Mouse (Mus musculus): ENCODE data around the gene Armc12. TPM values are rescaled to one million over a fixed set of nuclear protein-coding genes. Genes with fewer than 3 reads are reported as not detected.

Gene Armc12
- polyA plus RNA-seq, 1 experiment from 2014 or later, result not detected

DNA sequence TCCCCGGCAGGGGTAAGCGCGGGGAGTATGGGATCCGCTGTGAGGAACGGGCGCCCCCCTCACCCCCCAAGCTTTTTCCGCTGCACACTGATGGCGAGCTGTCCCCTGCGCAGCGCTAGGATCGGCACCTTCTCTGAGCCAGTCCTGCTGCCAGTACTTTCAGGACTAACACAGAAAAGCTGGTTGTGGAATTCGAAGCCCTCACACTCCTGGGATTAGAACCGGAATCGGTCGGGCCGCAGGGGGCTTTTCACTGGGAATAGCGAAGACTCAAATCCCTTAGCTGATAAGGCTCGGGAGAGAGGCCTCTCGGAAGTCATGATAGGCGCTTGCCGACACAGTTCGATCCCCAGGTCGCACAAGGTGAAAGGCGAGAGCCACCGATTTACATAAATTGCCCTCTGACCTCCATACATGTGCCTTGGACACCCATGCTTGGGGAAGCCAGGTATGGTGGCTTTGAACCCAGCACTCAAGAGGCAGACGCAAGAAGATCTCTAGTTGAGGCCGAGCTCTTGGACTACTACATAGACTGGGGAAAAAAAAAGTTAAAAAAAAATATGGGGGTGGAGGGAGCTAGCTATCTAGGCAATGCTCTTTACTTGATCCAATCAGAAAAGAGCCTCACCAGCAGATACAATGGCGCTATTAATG is 7.1 kb upstream of the Armc12 start:
- Histone ChIP-seq H3K4me3 (ENCODE audit: low read depth, low read length) (peak overlapping the region; percentile 69), H3K4me2 (peak overlapping the region; percentile 100), H3K27ac (ENCODE audit: low read depth) (peak overlapping the region; percentile 72; the same call in 1 of the 2 replicates), H3K36me3 (ENCODE audit: insufficient read depth) (no peaks in the 10 kb centered on the region), H3K9ac (peak overlapping the region; percentile 62), H3K4me1 (ENCODE audit: insufficient read depth) (0 out of 2 replicates have a peak, but pooled peaks cover 6% of the 10 kb centered on the region), H3K9me3 (ENCODE audit: low read depth, low read length) (no peaks in the 10 kb centered on the region), H3K27me3 (ENCODE audit: insufficient read depth, low read length) (no peaks in the 10 kb centered on the region)
- 9% methylated on average over 28 of the region's 28 CpGs for WGBS
- peak; percentile 57 for ATAC-seq (ENCODE audit: insufficient read depth)
- TF ChIP-seq CTCF (IDR thresholded peaks at IDR 0.05; ENCODE audit: low read depth), result no peak
- no peak for DNase-seq

DNA sequence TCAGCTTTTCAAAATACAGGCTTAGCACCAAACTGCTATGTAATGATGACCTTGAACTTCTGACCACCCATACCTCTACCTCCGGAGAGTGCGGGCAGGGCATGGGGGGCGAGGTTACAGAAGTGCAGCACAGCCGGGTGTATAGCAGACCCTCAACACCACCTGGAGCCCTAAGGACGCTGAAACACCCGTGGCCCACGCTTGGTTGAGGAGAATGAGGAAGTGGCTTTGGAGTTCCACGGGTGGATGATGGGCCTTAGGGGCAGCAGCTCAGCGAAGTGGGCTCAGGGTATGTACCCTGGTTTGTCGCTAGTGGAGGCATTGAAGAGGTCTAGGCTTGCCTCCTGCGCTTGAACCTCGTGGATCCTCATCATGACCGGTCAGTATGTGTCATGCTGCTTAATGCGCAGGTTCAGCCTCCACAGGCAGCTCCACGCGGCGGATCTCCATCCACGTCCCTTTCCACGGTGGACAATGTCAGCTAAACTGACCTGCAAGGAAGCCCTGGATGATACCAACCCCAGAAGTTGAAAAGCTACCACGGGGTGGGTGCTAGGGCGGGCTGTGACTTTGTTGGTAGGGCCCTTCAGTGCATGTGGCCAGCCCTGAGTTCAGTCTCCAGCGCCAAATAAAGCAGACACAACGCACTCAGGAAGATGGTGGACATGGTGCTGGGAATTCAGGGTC is 6.5 kb upstream of the Armc12 start:
- TF ChIP-seq CTCF (IDR thresholded peaks at IDR 0.05; ENCODE audit: low read depth), result no peak
- 81% methylated on average over 23 of the region's 23 CpGs for WGBS
- DNase-seq (no peak), ATAC-seq (ENCODE audit: insufficient read depth) (no peak)
- Histone ChIP-seq H3K27me3 (ENCODE audit: insufficient read depth, low read length) (no peaks in the 10 kb centered on the region), H3K9ac (no peak overlapping the region), H3K4me3 (ENCODE audit: low read depth, low read length) (no peak overlapping the region), H3K36me3 (ENCODE audit: insufficient read depth) (no peaks in the 10 kb centered on the region), H3K9me3 (ENCODE audit: low read depth, low read length) (no peaks in the 10 kb centered on the region), H3K4me1 (ENCODE audit: insufficient read depth) (0 out of 2 replicates have a peak, but pooled peaks cover 6% of the 10 kb centered on the region), H3K4me2 (peak overlapping the region; percentile 100), H3K27ac (ENCODE audit: low read depth) (no peak overlapping the region)

DNA sequence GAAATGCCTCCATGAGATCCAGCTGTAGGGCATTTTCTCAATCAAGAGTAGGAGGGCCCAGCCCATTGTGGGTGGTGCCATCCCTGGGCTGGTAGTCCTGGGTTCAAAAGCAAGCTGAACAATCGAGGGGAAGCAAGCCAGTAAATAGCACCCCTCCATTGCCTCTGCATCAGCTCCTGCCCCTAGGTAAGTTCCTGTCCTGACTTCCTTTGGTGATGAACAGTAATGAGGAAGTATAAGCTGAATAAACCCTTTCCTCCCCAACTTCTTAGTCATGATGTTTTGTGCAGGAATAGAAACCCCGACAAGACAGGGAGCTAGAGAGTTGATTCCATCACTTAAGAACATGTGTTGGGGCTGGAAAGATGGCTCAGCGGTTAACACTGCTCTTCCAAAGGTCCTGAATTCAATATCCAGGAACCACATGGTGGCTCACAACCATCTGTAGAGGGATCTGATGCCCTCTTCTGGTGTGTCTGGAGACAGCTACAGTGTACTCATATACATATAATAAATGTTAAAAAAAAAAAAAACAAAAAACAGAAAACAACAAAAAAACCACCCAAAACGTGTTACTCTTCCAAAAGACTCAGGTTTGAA is 5.7 kb upstream of the Armc12 start:
- 0 out of 2 replicates have a peak, but pooled peaks cover 6% of the 10 kb centered on the region for H3K4me1 ChIP-seq (ENCODE audit: insufficient read depth)
- H3K4me3 ChIP-seq (ENCODE audit: low read depth, low read length), result no peak overlapping the region
- H3K9me3 ChIP-seq (ENCODE audit: low read depth, low read length), result no peaks in the 10 kb centered on the region
- no peaks in the 10 kb centered on the region for H3K36me3 ChIP-seq (ENCODE audit: insufficient read depth)
- H3K4me2 ChIP-seq, result no peak overlapping the region
- no peak for ATAC-seq (ENCODE audit: insufficient read depth)
- H3K27ac ChIP-seq (ENCODE audit: low read depth), result no peak overlapping the region
- H3K9ac ChIP-seq, result no peak overlapping the region
- DNase-seq, result no peak
- TF ChIP-seq CTCF (IDR thresholded peaks at IDR 0.05; ENCODE audit: low read depth), result peak; percentile 9; the same call in 1 of the 2 replicates
- H3K27me3 ChIP-seq (ENCODE audit: insufficient read depth, low read length), result no peaks in the 10 kb centered on the region
- 58% methylated on average over 4 of the region's 4 CpGs for WGBS

DNA sequence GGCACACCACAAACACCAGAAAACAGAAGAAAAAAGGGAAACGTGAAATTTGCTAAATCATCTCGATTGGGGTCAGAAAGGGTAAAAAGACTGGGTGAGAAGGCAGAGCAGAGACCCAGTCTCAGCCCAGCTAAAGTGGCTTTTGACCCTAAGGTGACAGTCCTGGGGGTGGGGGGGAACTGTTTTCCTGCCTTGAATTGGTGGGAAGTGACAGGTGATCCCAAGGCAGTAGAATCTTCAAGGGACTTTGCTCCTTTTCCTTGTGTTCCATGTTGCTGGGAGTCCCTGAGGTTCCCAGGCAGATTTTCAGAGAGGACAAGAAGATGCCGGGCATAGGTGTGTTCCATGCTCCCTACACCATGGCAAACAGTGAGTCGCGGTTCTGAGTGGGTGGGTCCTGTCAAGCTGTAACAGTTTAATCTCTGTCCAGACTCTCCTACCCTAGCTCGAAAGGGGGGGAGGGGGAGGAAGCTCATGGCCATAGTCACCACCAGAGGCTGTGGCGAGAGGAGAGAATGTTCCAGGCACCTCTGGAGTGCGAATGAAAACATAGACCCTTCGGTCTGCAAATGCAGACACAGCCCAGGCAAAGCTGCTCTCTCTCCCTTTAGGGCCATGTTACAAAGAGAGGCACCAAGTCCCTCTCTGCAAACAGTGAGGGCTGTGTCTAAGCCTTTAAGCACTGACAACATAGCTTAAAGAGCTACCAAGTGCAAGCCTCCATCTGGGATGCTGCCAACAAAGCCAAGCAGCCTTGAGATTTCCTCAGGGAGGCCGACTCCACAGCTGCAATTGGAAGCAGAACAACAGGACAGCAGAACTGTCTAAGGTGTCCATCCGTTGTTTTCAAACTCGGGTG is 3.2 kb upstream of the Armc12 start:
- Histone ChIP-seq H3K4me3 (ENCODE audit: low read depth, low read length) (peak overlapping the region; percentile 11; the same call in 1 of the 2 replicates), H3K4me2 (peak overlapping the region; percentile 50), H3K36me3 (ENCODE audit: insufficient read depth) (no peaks in the 10 kb centered on the region), H3K9me3 (ENCODE audit: low read depth, low read length) (no peaks in the 10 kb centered on the region), H3K27ac (ENCODE audit: low read depth) (no peak overlapping the region), H3K27me3 (ENCODE audit: insufficient read depth, low read length) (no peaks in the 10 kb centered on the region), H3K4me1 (ENCODE audit: insufficient read depth) (no peaks in the 10 kb centered on the region), H3K9ac (peak overlapping the region; percentile 9; the same call in 1 of the 2 replicates)
- no peak for ATAC-seq (ENCODE audit: insufficient read depth)
- no peak for TF ChIP-seq CTCF (IDR thresholded peaks at IDR 0.05; ENCODE audit: low read depth)
- no peak for DNase-seq
- WGBS, result 30% methylated on average over 12 of the region's 12 CpGs

DNA sequence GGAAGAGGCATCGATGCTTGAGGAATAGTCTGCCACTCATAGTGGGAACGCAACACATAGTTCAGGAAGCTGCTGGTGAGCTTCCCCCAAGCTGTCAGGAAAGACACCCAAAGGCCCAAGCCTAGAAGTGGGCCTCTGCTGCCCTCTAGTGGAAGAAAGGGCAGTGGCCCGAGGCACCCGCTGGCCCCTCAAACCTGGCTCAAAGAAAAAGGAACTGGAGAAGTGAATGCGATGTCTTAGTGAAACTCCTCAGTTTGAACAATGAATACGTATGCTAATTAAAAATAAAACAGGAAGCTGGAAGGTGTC is 2.6 kb upstream of the Armc12 start:
- ATAC-seq (ENCODE audit: insufficient read depth), result no peak; the same call in 1 of the 2 replicates

DNA sequence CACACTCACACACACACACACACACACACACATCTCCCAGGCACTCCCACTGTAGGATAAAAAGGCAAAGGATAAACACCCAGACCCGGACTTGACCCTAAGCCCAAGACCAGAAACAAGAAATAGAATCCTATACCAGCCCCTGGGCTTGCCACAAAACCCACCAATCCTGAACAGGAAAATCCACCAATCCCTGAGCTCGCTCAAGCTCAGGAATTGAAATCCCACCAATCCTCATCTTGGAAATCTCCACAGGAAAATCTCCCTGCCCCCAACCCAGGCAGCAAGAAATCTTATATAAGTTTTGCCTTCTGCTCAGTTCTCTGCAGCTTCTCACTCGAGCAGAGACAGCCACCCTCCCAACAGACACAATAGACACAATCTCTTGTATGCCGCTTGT is 1.5 kb upstream of the Armc12 start:
- TF ChIP-seq CTCF (IDR thresholded peaks at IDR 0.05; ENCODE audit: low read depth), result no peak
- H3K4me1 ChIP-seq (ENCODE audit: insufficient read depth), result no peaks in the 10 kb centered on the region
- no peak for ATAC-seq (ENCODE audit: insufficient read depth)

More for the DNA sequence above, 2.6 kb upstream of the Armc12 start:
- TF ChIP-seq CTCF (IDR thresholded peaks at IDR 0.05; ENCODE audit: low read depth), result peak; percentile 99
- Histone ChIP-seq H3K4me1 (ENCODE audit: insufficient read depth) (no peaks in the 10 kb centered on the region), H3K36me3 (ENCODE audit: insufficient read depth) (no peaks in the 10 kb centered on the region), H3K9me3 (ENCODE audit: low read depth, low read length) (no peaks in the 10 kb centered on the region), H3K4me3 (ENCODE audit: low read depth, low read length) (peak overlapping the region; percentile 11; the same call in 1 of the 2 replicates), H3K9ac (0 out of 2 replicates have a peak overlapping the region, but pooled peaks have one; percentile 9), H3K27me3 (ENCODE audit: insufficient read depth, low read length) (no peaks in the 10 kb centered on the region), H3K27ac (ENCODE audit: low read depth) (no peak overlapping the region), H3K4me2 (peak overlapping the region; percentile 50)
- DNase-seq, result peak; percentile 94
- WGBS, result 3% methylated on average over 6 of the region's 6 CpGs

More for the DNA sequence above, 1.5 kb upstream of the Armc12 start:
- Histone ChIP-seq H3K9ac (no peak overlapping the region), H3K27ac (ENCODE audit: low read depth) (no peak overlapping the region), H3K4me2 (no peak overlapping the region), H3K27me3 (ENCODE audit: insufficient read depth, low read length) (no peaks in the 10 kb centered on the region), H3K9me3 (ENCODE audit: low read depth, low read length) (no peaks in the 10 kb centered on the region), H3K36me3 (ENCODE audit: insufficient read depth) (no peaks in the 10 kb centered on the region), H3K4me3 (ENCODE audit: low read depth, low read length) (no peak overlapping the region)
- 53% methylated on average over 4 of the region's 4 CpGs for WGBS
- no peak for DNase-seq
